In genomic region chr14:99299701-99300191, GRCm38 (mm10) we compare ENCODE assay signal across 9 mouse cellular contexts. TPM values are rescaled to one million over a fixed set of nuclear protein-coding genes. Genes with fewer than 3 reads are reported as not detected.
DNase-seq lines count a peak whose midpoint lies in the region; ATAC-seq lines count a peak whose summit lies in the region.
"Had no signal": no experiment of that assay in that cellular context is flagged by ENCODE, and none has a peak within 500 bp of the region (broad histone marks: within the 10 kb centered on the region; RNA-seq: fewer than 3 reads in every experiment).

No protein-coding gene starts in this region.

- intact Hi-C loops in gastrocnemius, postnatal 36 days (cut with DNase I), result no loop called here

- no peak overlapping the region for H3K27ac ChIP-seq in heart, embryonic 11.5 days (ENCODE audit: low read depth, low read length)
- no peak overlapping the region for H3K27ac ChIP-seq in midbrain, embryonic 14.5 days (replicated peaks; ENCODE audit: low read depth, low read length)

- H3K36me3 ChIP-seq in heart, embryonic 11.5 days (ENCODE audit: control insufficient read depth, insufficient read depth, low read length), result no peaks in the 10 kb centered on the region
- H3K36me3 ChIP-seq in midbrain, embryonic 14.5 days (ENCODE audit: control insufficient read depth, insufficient read depth, low read length), result no peaks in the 10 kb centered on the region
- H3K36me3 ChIP-seq: G1E had no signal

- H3K27me3 ChIP-seq in heart, embryonic 11.5 days (ENCODE audit: control insufficient read depth, insufficient read depth, low read length), result peaks cover 8% of the 10 kb centered on the region
- H3K27me3 ChIP-seq in midbrain, embryonic 14.5 days (ENCODE audit: control insufficient read depth, insufficient read depth, low read length), result peaks cover 40% of the 10 kb centered on the region

- WGBS in heart, embryonic 11.5 days (ENCODE audit: insufficient replicate concordance), result 9% methylated on average over 21 of the region's 21 CpGs
- 7% methylated on average over 21 of the region's 21 CpGs for WGBS in midbrain, embryonic 14.5 days

- H3K9ac ChIP-seq in heart, embryonic 11.5 days (ENCODE audit: low read depth, low read length), result peak overlapping the region; percentile 69; the same call in 1 of the 2 replicates
- peak overlapping the region; percentile 65; the same call in 1 of the 2 replicates for H3K9ac ChIP-seq in midbrain, embryonic 14.5 days (replicated peaks; ENCODE audit: low read length)

- no peaks in the 10 kb centered on the region for H3K9me3 ChIP-seq in heart, embryonic 11.5 days (replicated peaks; ENCODE audit: control insufficient read depth, low read length)
- no peaks in the 10 kb centered on the region for H3K9me3 ChIP-seq in midbrain, embryonic 14.5 days (ENCODE audit: control insufficient read depth, low read length)

- ATAC-seq in heart, embryonic 11.5 days (replicated peaks; ENCODE audit: insufficient number of reproducible peaks, low FRiP score, low TSS enrichment), result no peak
- ATAC-seq in midbrain, embryonic 14.5 days (ENCODE audit: low FRiP score, low TSS enrichment), result no peak

- H3K4me2 ChIP-seq in heart, embryonic 11.5 days, result peak overlapping the region; percentile 99
- H3K4me2 ChIP-seq in midbrain, embryonic 14.5 days (ENCODE audit: low read length), result peak overlapping the region; percentile 96

- peak; percentile 10 for DNase-seq in gastrocnemius, postnatal 10 days
- DNase-seq in gastrocnemius, postnatal 36 days, result no peak
- peak; percentile 64 for DNase-seq in adipocyte (ENCODE audit: low spot score)
- DNase-seq in layer of hippocampus, postnatal 14 days (ENCODE audit: low spot score in 2 of 2), result peak; percentile 11 to 15
- DNase-seq in midbrain, embryonic 14.5 days, result peak; percentile 55
- no peak for DNase-seq in spleen, adult 18-20 months
- no peak for DNase-seq in thymus, postnatal 0 days (ENCODE audit: low spot score)

- peaks cover 3% of the 10 kb centered on the region; the same call in 1 of the 2 replicates for H3K4me1 ChIP-seq in heart, embryonic 11.5 days (ENCODE audit: control insufficient read depth, insufficient read depth, low read length)
- no peaks in the 10 kb centered on the region for H3K4me1 ChIP-seq in midbrain, embryonic 14.5 days (ENCODE audit: control insufficient read depth, insufficient read depth, low read length)

- peak overlapping the region; percentile 77 for H3K4me3 ChIP-seq in heart, embryonic 11.5 days (ENCODE audit: low read depth, low read length)
- H3K4me3 ChIP-seq in midbrain, embryonic 14.5 days (replicated peaks; ENCODE audit: low read depth, low read length), result peak overlapping the region; percentile 78

RNA-seq across cellular contexts. Expression of gene Klf5, which starts 1.3 kb away (rescaled TPM):
- total RNA-seq in gastrocnemius, postnatal 10 days (2021), result 10 to 100 TPM; 15.1 to 20.2 TPM
- total RNA-seq in gastrocnemius, postnatal 36 days (2021), result 1 to 10 TPM; 4.9 to 6.1 TPM
- polyA plus RNA-seq in heart, embryonic 11.5 days (2014; fragmentation: Nextera tagmentation; extraction: Ambion mirVana), result 2.4 and 2.6 TPM in 2 replicates
- total RNA-seq in layer of hippocampus, postnatal 14 days (2021), result 1 to 10 TPM; 5.1 TPM
- 2.2 and 2.7 TPM in 2 replicates for polyA plus RNA-seq in midbrain, embryonic 14.5 days (2014; fragmentation: Nextera tagmentation; extraction: Ambion mirVana)
- polyA plus RNA-seq in thymus, postnatal 0 days (2015; fragmentation: Nextera tagmentation; extraction: Ambion mirVana), result 1.6 and 2.3 TPM in 2 replicates
- polyA plus RNA-seq: G1E had no signal

Comparison
In these comparisons a context has a peak if more than half of its experiments do, and no peak if none do; other contexts are left out.
1. DNase-seq: peak in gastrocnemius, postnatal 10 days (single experiment), adipocyte (single experiment), layer of hippocampus, postnatal 14 days (2 of 2) and midbrain, embryonic 14.5 days (single experiment); none in gastrocnemius, postnatal 36 days (0 of 2), spleen, adult 18-20 months (0 of 2) and thymus, postnatal 0 days (single experiment).